Mouse (Mus musculus) adrenal gland, adult 10 weeks (tissue): Measurements from ENCODE around the gene Klk1b3. TPM values are rescaled to one million over a fixed set of nuclear protein-coding genes. Genes with fewer than 3 reads are reported as not detected.

Experiments used
- polyA plus RNA-seq: library from polyadenylated mRNA; stranded (reverse); fragments of 350-450 nt; fragmentation: Illumina TruSeq; extraction: RNeasy Lipid Tissue Mini Kit (QIAGEN cat#74804); gene quantifications from one replicate; pipeline ENCODE4 v1.2.3, GENCODE M21; 2014; ENCODE audit warnings: low read depth, low replicate concordance

The Klk1b3 gene
- not detected for polyA plus RNA-seq

DNA sequence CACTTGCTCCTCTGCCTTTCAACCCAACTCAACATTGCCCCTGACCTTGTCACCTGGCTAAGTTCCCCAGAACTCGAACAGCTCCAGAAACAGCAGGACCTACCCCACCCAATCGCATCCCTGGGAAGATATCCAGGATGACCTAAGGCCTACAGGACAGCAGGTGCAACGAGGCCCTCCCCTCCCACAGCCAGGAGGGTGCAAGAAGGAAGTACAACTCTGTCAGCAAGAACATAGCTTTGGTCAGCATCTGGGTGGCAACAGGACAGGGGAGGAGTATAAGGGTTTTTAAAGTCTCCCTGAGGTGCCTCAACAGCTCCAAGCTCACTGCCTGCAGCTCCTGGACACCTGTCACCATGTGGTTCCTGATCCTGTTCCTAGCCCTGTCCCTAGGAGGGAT is at the start of gene Klk1b3:
Gene Klk1b3, plus strand, starts transcription at position 301 of the 400 bp plus-strand sequence.

DNA sequence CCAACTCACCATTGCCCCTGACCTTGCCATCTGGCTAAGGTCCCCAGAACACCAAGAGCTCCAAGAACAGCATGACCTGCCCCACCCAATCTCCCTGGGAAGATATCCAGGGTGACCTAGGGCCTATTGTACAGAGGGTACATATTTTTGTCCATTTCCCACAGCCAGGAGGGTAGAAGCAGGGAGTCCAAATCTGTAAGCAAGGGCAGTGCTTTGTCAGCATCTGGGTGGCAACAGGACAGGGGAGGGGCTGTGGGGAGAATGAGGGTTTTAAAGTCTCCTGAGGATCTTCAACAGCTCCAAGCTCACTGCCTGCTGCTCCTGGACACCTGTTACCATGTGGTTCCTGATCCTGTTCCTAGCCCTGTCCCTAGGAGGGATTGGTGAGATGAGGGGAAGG is 10.1 kb upstream of the Klk1b3 start, which contains the start of gene Klk1b24:
Gene Klk1b24, plus strand, starts transcription at position 301 of the 400 bp plus-strand sequence.

DNA sequence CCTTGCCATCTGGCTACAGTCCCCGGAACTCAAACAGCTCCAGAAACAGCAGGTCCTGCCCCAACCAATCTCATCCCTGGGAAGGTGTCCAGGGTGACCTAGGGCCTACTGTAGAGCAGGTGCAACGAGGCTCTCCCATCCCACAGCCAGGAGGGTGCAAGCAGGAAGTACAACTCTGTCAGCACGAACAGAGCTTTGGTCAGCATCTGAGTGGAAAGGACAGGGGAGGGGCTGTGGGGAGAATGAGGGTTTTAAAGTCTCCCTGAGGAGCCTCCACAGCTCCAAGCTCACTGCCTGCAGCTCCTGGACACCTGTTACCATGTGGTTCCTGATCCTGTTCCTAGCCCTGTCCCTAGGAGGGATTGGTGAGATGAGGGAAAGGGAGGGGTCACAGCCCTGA is 9.1 kb downstream of the Klk1b3 start, which contains the start of gene Klk1b4:
Gene Klk1b4, plus strand, starts transcription at position 301 of the 400 bp plus-strand sequence.

DNA sequence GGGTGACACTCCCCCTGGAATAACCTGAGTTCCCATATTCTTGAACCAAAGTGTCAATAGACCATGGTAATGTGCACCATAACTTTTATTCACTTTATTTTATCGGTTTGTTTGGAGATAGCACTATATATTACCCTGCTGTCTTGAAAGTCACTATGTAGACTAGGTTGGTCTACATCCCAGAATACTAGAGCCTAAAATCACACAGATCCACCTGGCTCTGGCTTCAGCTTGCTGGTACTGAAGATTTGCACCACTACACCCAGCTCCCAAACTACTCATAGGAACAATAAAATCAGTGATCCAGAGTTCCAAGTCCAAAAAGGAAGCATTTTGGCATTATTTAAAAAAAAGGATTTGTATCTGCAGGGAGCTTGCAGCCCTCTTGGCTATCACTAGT is 17.7 kb downstream of the Klk1b3 start, which contains the start of gene Klk1b5:
Gene Klk1b5, plus strand, starts transcription at position 301 of the 400 bp plus-strand sequence.

DNA sequence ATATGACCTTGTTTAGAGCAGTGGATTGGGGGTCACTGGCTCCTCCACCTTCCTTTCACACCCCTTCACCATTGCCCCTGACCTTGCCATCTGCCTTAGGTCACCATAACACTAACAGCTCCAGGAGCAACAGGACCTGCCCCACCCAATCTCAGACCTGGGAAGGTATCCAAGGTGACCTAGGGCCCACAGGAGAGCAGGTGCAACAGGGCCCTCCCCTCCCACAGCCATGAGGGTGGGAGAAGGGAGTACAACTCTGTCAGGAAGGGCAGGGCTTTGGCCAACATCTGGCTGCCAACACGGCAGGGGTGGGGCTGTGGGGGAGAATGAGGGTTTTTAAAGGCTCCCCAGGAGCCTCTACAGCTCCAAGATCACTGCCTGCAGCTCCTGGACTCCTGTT is 27.1 kb downstream of the Klk1b3 start, which contains the start of gene Klk1:
Gene Klk1, plus strand, starts transcription at position 285 of the 400 bp plus-strand sequence.

DNA sequence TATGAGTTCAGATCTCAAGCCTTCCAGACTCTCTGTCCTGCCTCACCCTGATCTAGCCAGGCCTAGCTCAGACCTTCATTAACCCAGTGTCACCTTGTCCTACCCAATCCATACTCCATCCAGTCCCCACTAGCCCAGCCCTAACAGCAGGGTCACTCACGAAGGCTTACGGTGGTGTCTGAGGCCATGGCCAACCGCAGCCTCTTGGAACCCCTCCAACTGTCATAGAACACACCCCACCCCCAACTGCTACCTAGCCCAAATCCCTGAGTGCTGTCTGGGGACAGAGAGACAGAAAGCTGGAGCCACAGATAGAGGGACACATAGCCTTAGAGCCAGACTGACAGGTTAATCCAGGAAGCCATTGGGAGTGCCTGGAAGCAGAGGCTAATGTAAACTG is 37.9 kb downstream of the Klk1b3 start, which contains the start of gene Gm36864:
Gene Gm36864, plus strand, starts transcription at position 269 of the 400 bp plus-strand sequence.

DNA sequence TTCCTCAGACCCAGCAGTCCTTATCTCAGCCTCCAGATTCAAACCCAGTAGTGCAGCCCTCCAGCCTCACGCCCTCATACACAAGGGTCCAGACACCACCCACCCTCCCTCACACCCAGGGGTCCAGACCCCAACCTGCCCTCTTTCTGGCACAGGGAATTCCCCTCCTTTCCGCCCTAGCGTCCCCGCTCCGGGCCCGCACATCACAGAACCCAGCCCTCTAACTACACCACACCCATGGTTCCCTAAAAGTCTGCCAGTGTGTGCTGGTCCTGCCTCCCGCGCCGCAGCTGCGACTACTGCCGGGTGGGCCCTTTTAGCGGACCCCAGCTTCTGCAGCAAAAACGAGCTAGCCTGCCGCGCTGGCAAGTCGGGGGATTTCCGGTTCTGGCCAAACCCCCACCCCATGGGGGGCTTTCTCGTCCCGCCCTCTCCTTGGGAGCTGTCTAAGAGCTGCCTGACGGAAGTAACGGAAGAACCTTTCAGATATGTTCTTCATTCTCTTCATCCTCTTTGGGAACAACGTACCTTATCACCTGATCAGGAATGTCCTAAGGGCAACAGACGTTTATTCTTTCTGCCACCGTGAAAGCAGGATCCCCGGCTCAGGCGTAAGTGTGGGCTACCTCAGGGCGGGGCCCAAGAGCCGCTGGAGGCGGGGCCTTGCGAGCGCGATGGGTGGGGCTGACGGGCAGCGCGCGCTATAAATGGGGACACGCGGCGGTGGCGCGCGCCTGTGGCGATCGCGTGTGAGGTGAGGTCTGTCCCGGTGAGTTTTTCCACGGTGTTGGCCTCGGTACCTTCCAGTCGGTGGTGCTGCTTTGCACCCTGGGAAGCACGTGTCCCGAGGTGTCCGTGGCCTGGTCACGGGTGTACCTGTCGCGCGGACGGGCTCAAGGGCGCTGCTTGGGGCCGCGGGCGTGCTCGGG is 48.3 kb downstream of the Klk1b3 start, which contains the start of the genes 1700028J19Rik and 2410002F23Rik:
Gene 1700028J19Rik, minus strand, starts transcription at position 641 of the 929 bp plus-strand sequence.
Gene 2410002F23Rik, plus strand, starts transcription at position 668 of the 929 bp plus-strand sequence.

Other genes with a start within 250 kb of the Klk1b3 start
- not detected for gene Klk1b8, start 247.5 kb upstream of the Klk1b3 start, polyA plus RNA-seq
- not detected for gene Klk1b1, start 231.4 kb upstream of the Klk1b3 start, polyA plus RNA-seq
- gene Klk1b9, start 222.1 kb upstream of the Klk1b3 start, polyA plus RNA-seq, result not detected
- not detected for gene Klk1b11, start 202.3 kb upstream of the Klk1b3 start, polyA plus RNA-seq
- not detected for gene Klk1b26, start 186.0 kb upstream of the Klk1b3 start, polyA plus RNA-seq
- not detected for gene Klk1b27, start 145.9 kb upstream of the Klk1b3 start, polyA plus RNA-seq
- not detected for gene Klk1b21, start 95.9 kb upstream of the Klk1b3 start, polyA plus RNA-seq
- gene Klk1b22, start 85.5 kb upstream of the Klk1b3 start, polyA plus RNA-seq, result not detected
- not detected for gene Klk1b16, start 61.4 kb upstream of the Klk1b3 start, polyA plus RNA-seq
- not detected for gene Klk1b24, start 10.0 kb upstream of the Klk1b3 start, polyA plus RNA-seq
- not detected for gene Klk1b4, start 9.2 kb downstream of the Klk1b3 start, polyA plus RNA-seq
- gene Klk1b5, start 17.8 kb downstream of the Klk1b3 start, polyA plus RNA-seq, result not detected
- gene Klk1, start 27.2 kb downstream of the Klk1b3 start, polyA plus RNA-seq, result not detected
- gene Gm36864, start 38.0 kb downstream of the Klk1b3 start, polyA plus RNA-seq, result not detected
- not detected for gene 1700028J19Rik, start 48.5 kb downstream of the Klk1b3 start, polyA plus RNA-seq
- gene 2410002F23Rik, start 48.5 kb downstream of the Klk1b3 start, polyA plus RNA-seq, result 57.7 TPM
- not detected for gene Acp4, start 59.2 kb downstream of the Klk1b3 start, polyA plus RNA-seq
- not detected for gene Gm15517, start 63.3 kb downstream of the Klk1b3 start, polyA plus RNA-seq
- gene Clec11a, start 108.7 kb downstream of the Klk1b3 start, polyA plus RNA-seq, result 3.7 TPM
- 0.12 TPM for gene Shank1, start 112.1 kb downstream of the Klk1b3 start, polyA plus RNA-seq
- not detected for gene Syt3, start 185.9 kb downstream of the Klk1b3 start, polyA plus RNA-seq
- gene 1700008O03Rik, start 187.6 kb downstream of the Klk1b3 start, polyA plus RNA-seq, result not detected
- 0.35 TPM for gene Lrrc4b, start 230.8 kb downstream of the Klk1b3 start, polyA plus RNA-seq